Mouse (Mus musculus) left cerebral cortex, postnatal 10 days (tissue): ENCODE data around the gene Pdk2. TPM values are rescaled to one million over a fixed set of nuclear protein-coding genes. Genes with fewer than 3 reads are reported as not detected.

Experiments
- DNase-seq, 2 experiments: peaks; one replicate each; pipeline ENCODE4 v3.0.0; 2021 to 2022; ENCODE audit warnings: low spot score in 2 of 2, mixed read lengths in 1 of 2; ENCODE audit errors: extremely low spot score in 1 of 2
- intact Hi-C: fragments of 180-260 bp; cut with DNase I; formaldehyde crosslinking; loops from one replicate; pipeline ENCODE4 v1.15.1; 2025
- total RNA-seq, 2 experiments: library from RNA; stranded (reverse); gene quantifications; 2 replicates each; pipeline ENCODE4 v1.2.3; 2021

The Pdk2 gene
- total RNA-seq, 2 experiments from 2014 or later, result 43.8 to 50.6 TPM

DNA sequence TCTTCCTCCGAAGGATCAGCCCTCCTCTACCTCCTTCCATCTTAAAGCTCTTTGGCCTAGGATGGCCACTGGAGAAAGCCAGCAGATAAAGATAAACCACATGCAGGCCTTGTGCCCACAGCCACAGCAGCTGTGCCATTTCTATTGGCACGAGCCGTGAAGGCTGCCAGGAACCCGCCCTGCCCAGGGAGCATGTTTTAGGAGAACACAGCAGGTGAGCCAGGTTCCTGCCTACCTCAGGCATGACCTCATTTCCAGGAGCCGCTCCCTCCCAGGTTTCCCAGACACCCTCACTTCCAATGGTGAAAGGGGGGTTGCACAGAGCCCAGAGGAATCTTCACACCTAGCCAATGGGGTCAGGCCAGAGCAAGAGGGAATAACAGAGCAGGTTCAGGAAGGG is 31.6 kb upstream of the Pdk2 start:
- DNase-seq, result no peak
- intact Hi-C loops, result no loop called here

DNA sequence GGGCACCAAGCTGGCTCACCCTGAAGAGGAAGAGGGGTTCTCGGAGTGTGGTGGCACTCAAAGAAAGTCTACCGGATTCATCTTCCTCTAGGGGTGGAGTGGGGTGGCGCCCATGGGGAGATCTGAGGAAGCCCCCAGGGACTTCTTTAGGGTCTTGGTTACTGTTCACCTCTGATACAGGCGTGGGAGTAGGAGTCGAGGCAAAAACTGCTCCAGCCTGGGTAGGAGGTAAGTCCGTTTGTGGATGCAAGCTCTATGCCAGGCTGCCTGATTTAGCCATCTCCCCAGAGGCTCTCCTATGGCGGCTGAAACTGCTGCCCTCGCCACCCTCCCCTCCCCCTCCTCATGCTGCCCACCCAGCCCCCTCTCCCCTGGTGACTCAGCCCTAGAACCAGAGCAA is 31.0 kb upstream of the Pdk2 start:
- no peak for DNase-seq
- intact Hi-C loops, result no loop called here

DNA sequence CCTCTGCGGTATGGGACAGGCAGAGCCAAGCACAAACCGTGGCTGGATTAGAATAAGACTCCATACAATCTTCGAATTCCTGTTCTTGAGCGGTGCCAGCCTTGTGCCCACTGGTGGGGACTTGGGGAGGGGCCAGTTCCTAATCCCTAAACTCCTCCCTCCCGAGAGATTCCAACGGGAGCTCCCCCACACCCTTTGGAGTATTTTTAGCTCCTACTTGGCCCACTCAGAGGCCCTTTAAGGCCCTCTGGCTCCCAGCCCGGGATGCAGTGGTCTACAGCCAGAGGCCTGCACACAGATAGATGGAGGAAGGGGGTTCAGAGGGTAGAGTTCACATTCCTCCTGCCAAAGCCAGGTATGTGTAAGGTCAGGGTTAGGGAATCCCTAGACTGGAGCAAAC is 30.1 kb upstream of the Pdk2 start:
- intact Hi-C loops, result no loop called here

DNA sequence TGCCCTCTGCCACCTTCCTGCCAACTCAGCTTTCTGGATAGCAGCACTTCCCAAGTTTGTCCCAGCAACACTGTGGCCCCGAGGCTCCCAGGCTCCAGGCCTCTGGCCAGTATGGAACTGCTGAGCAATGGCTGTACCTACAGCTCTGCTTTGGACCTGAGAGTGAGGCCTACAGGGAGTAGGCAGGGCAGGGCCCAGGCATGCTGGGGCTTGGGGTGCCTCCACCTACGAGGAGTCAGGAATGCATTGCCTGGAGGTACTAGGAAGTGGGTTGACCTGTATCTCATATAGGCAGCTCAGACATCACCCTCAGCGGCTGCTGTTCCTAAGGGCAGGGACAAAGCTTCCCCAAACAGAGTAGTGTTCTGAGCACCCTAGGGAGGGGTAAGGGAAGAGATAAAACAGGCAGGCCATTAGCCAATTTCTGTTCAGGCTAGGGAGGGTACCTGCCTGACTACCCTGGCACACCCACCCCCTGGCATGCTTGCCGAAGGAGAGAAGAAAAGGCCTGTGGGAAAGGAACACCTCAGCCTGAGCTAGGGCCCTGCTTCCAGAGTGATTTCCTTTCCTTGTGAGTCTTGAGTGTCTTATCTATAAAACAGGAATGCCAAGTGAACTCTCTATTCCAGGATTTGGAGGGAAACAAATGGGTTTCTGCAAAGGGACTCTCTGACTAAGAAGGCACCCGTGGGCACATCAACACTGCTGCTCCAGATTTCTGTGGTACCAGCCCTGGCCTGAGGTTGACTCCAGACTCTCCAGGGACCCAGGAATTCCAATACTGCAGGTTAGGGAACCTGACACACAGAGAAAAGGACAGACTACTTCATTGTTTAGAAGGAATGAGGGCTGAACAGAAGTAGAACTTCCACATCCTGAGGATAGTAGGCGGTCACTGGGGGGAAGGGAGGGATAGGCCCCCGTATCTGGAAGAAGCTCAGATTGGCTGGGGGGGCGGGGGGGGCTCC is 29.3 kb upstream of the Pdk2 start:
- intact Hi-C loops, result no loop called here
- DNase-seq, result no peak

More for the DNA sequence above, 30.1 kb upstream of the Pdk2 start:
- no peak for DNase-seq

GRCm38 (mm10) chr11:95069226-95069957 is 28.2 kb upstream of the Pdk2 start:
- DNase-seq, result no peak
- intact Hi-C loops, result no loop called here

GRCm38 (mm10) chr11:95056768-95057501 is 15.8 kb upstream of the Pdk2 start:
- no peak for DNase-seq
- intact Hi-C loops, result no loop called here

DNA sequence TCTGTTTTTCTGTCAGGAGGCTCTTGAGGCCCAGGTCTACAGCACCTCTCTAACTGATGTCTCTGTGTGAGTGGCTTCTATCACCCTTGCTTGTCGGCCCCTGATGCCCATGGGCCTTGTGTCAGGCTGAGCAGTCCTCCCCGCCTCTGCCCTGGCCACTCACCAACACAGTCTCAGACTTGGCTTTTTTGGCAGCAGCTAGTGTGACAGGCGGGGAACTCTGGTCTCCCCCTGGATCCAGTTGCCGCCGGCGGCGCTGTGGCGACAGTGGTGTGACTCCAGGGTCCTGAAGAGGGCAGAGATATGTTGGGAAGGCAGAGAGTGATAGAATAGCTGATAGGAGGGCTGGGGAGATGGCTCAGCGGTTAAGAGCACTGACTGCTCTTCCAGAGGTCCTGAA is 11.9 kb upstream of the Pdk2 start:
- intact Hi-C loops, result no loop called here
- no peak for DNase-seq

GRCm38 (mm10) chr11:95046980-95047680 is 6.0 kb upstream of the Pdk2 start:
- no peak for DNase-seq
- intact Hi-C loops, result loop anchor here (2.0 kb wide), 1 partner anchor 60 kb away; no protein-coding TSS in a partner anchor

- intact Hi-C loops, result no loop called here
- no peak for DNase-seq
Observed at GRCm38 (mm10) chr11:95044185-95044870, 3.2 kb upstream of the Pdk2 start.

GRCm38 (mm10) chr11:95043608-95044007 is 2.5 kb upstream of the Pdk2 start:
- intact Hi-C loops, result no loop called here
- DNase-seq, result no peak

- no peak for DNase-seq
- intact Hi-C loops, result no loop called here
Observed at GRCm38 (mm10) chr11:95043060-95043459, 1.9 kb upstream of the Pdk2 start.

GRCm38 (mm10) chr11:95042096-95042495 is 942 bp upstream of the Pdk2 start:
- peak; percentile 80 to 88 for DNase-seq

GRCm38 (mm10) chr11:95040491-95041138 is 539 bp downstream of the Pdk2 start:
- DNase-seq, result peak in 1 of 2 experiments; percentile 62
- intact Hi-C loops, result no loop called here

More at GRCm38 (mm10) chr11:95042096-95042495, 942 bp upstream of the Pdk2 start:
- intact Hi-C loops, result no loop called here

- DNase-seq, result no peak
- intact Hi-C loops, result no loop called here
Observed at GRCm38 (mm10) chr11:95039766-95040165, 1.4 kb downstream of the Pdk2 start.

GRCm38 (mm10) chr11:95038818-95039655 is 2.1 kb downstream of the Pdk2 start:
- intact Hi-C loops, result no loop called here
- DNase-seq, result no peak

GRCm38 (mm10) chr11:95038156-95038817 is 2.9 kb downstream of the Pdk2 start:
- intact Hi-C loops, result no loop called here
- no peak for DNase-seq
